Mouse (Mus musculus): ENCODE measurements around the gene Bmp2k. TPM values are rescaled to one million over a fixed set of nuclear protein-coding genes. Genes with fewer than 3 reads are reported as not detected.

Bmp2k gene
- polyA plus RNA-seq, 1 experiment from 2014 or later, result 11.9 TPM

- no peak for ATAC-seq (replicated peaks; ENCODE audit: low FRiP score, low read depth)
- no peak overlapping the region for H3K4me2 ChIP-seq (ENCODE audit: low read length)
- no peaks in the 10 kb centered on the region for H3K9me3 ChIP-seq (replicated peaks; ENCODE audit: low read length)
- no peak for DNase-seq (ENCODE audit: low spot score)
- H3K36me3 ChIP-seq (ENCODE audit: insufficient read depth, low read length), result no peaks in the 10 kb centered on the region
- 95% methylated on average over 6 of the region's 6 CpGs for WGBS
- no peak for TF ChIP-seq CTCF (IDR thresholded peaks at IDR 0.05; ENCODE audit: low read depth)
- no peaks in the 10 kb centered on the region for H3K4me1 ChIP-seq (replicated peaks; ENCODE audit: insufficient read depth, low read length)
- no peak overlapping the region for H3K4me3 ChIP-seq (replicated peaks; ENCODE audit: low read depth, low read length)
- no peaks in the 10 kb centered on the region for H3K27me3 ChIP-seq (ENCODE audit: insufficient read depth, low read length)
- no peak overlapping the region for H3K9ac ChIP-seq (ENCODE audit: low read depth, low read length)
- H3K27ac ChIP-seq, result no peak overlapping the region
Measured at GRCm38 (mm10) chr5:96991156-96991555, 6.3 kb upstream of the Bmp2k start.

- 0 out of 2 replicates have a peak, but pooled peaks cover 4% of the 10 kb centered on the region for H3K4me1 ChIP-seq (replicated peaks; ENCODE audit: insufficient read depth, low read length)
- no peak overlapping the region for H3K4me3 ChIP-seq (replicated peaks; ENCODE audit: low read depth, low read length)
- no peak overlapping the region for H3K4me2 ChIP-seq (ENCODE audit: low read length)
- H3K9me3 ChIP-seq (replicated peaks; ENCODE audit: low read length), result no peaks in the 10 kb centered on the region
- no peak for TF ChIP-seq CTCF (IDR thresholded peaks at IDR 0.05; ENCODE audit: low read depth)
- DNase-seq (ENCODE audit: low spot score) (no peak), ATAC-seq (replicated peaks; ENCODE audit: low FRiP score, low read depth) (no peak)
- no peaks in the 10 kb centered on the region for H3K36me3 ChIP-seq (ENCODE audit: insufficient read depth, low read length)
- no peak overlapping the region for H3K9ac ChIP-seq (ENCODE audit: low read depth, low read length)
- H3K27me3 ChIP-seq (ENCODE audit: insufficient read depth, low read length), result no peaks in the 10 kb centered on the region
- no peak overlapping the region for H3K27ac ChIP-seq
- 88% methylated on average over 5 of the region's 5 CpGs for WGBS
Measured at GRCm38 (mm10) chr5:96992651-96993050, 4.8 kb upstream of the Bmp2k start.

- Histone ChIP-seq H3K9ac (ENCODE audit: low read depth, low read length) (no peak overlapping the region), H3K36me3 (ENCODE audit: insufficient read depth, low read length) (no peaks in the 10 kb centered on the region), H3K4me3 (replicated peaks; ENCODE audit: low read depth, low read length) (no peak overlapping the region), H3K4me2 (ENCODE audit: low read length) (no peak overlapping the region), H3K9me3 (replicated peaks; ENCODE audit: low read length) (no peaks in the 10 kb centered on the region), H3K27ac (no peak overlapping the region), H3K27me3 (ENCODE audit: insufficient read depth, low read length) (no peaks in the 10 kb centered on the region), H3K4me1 (replicated peaks; ENCODE audit: insufficient read depth, low read length) (0 out of 2 replicates have a peak, but pooled peaks cover 4% of the 10 kb centered on the region)
- no peak for ATAC-seq (replicated peaks; ENCODE audit: low FRiP score, low read depth)
- no peak for TF ChIP-seq CTCF (IDR thresholded peaks at IDR 0.05; ENCODE audit: low read depth)
- peak; percentile 52 for DNase-seq (ENCODE audit: low spot score)
- 41% methylated on average over 8 of the region's 8 CpGs for WGBS
Measured at GRCm38 (mm10) chr5:96993057-96993456, 4.4 kb upstream of the Bmp2k start.

- no peaks in the 10 kb centered on the region for H3K9me3 ChIP-seq (replicated peaks; ENCODE audit: low read length)
- TF ChIP-seq CTCF (IDR thresholded peaks at IDR 0.05; ENCODE audit: low read depth), result no peak
- no peak overlapping the region for H3K4me3 ChIP-seq (replicated peaks; ENCODE audit: low read depth, low read length)
- no peak for ATAC-seq (replicated peaks; ENCODE audit: low FRiP score, low read depth)
- peaks cover 12% of the 10 kb centered on the region; the same call in 1 of the 2 replicates for H3K4me1 ChIP-seq (replicated peaks; ENCODE audit: insufficient read depth, low read length)
- H3K4me2 ChIP-seq (ENCODE audit: low read length), result no peak overlapping the region
- no peak overlapping the region for H3K9ac ChIP-seq (ENCODE audit: low read depth, low read length)
- no peaks in the 10 kb centered on the region for H3K27me3 ChIP-seq (ENCODE audit: insufficient read depth, low read length)
- no peaks in the 10 kb centered on the region for H3K36me3 ChIP-seq (ENCODE audit: insufficient read depth, low read length)
- peak; percentile 78 for DNase-seq (ENCODE audit: low spot score)
- 0 out of 2 replicates have a peak overlapping the region, but pooled peaks have one; percentile 10 for H3K27ac ChIP-seq
- WGBS, result 56% methylated on average over 5 of the region's 5 CpGs
Measured at GRCm38 (mm10) chr5:96995791-96996190, 1.7 kb upstream of the Bmp2k start.

- DNase-seq (ENCODE audit: low spot score) (peak; percentile 4), ATAC-seq (replicated peaks; ENCODE audit: low FRiP score, low read depth) (no peak)
- TF ChIP-seq CTCF (IDR thresholded peaks at IDR 0.05; ENCODE audit: low read depth), result no peak
- 14% methylated on average over 39 of the region's 39 CpGs for WGBS
- H3K9me3 ChIP-seq (replicated peaks; ENCODE audit: low read length), result no peaks in the 10 kb centered on the region
- peak overlapping the region; percentile 75 for H3K4me2 ChIP-seq (ENCODE audit: low read length)
- H3K4me3 ChIP-seq (replicated peaks; ENCODE audit: low read depth, low read length), result peak overlapping the region; percentile 88
- H3K27ac ChIP-seq, result peak overlapping the region; percentile 93
- no peaks in the 10 kb centered on the region for H3K27me3 ChIP-seq (ENCODE audit: insufficient read depth, low read length)
- H3K9ac ChIP-seq (ENCODE audit: low read depth, low read length), result peak overlapping the region; percentile 86
- peaks cover 12% of the 10 kb centered on the region; the same call in 1 of the 2 replicates for H3K4me1 ChIP-seq (replicated peaks; ENCODE audit: insufficient read depth, low read length)
- no peaks in the 10 kb centered on the region for H3K36me3 ChIP-seq (ENCODE audit: insufficient read depth, low read length)
Measured at GRCm38 (mm10) chr5:96996401-96997309, 834 bp upstream of the Bmp2k start.

- peak overlapping the region; percentile 93 for H3K27ac ChIP-seq
- H3K4me3 ChIP-seq (replicated peaks; ENCODE audit: low read depth, low read length), result peak overlapping the region; percentile 88
- H3K27me3 ChIP-seq (ENCODE audit: insufficient read depth, low read length), result no peaks in the 10 kb centered on the region
- no peak for TF ChIP-seq CTCF (IDR thresholded peaks at IDR 0.05; ENCODE audit: low read depth)
- H3K9ac ChIP-seq (ENCODE audit: low read depth, low read length), result peak overlapping the region; percentile 86
- H3K4me2 ChIP-seq (ENCODE audit: low read length), result peak overlapping the region; percentile 75
- WGBS, result 0% methylated on average over 67 of the region's 75 CpGs
- no peaks in the 10 kb centered on the region for H3K9me3 ChIP-seq (replicated peaks; ENCODE audit: low read length)
- ATAC-seq (replicated peaks; ENCODE audit: low FRiP score, low read depth), result peak; percentile 5; the same call in 1 of the 2 replicates
- H3K4me1 ChIP-seq (replicated peaks; ENCODE audit: insufficient read depth, low read length), result peaks cover 12% of the 10 kb centered on the region; the same call in 1 of the 2 replicates
- H3K36me3 ChIP-seq (ENCODE audit: insufficient read depth, low read length), result no peaks in the 10 kb centered on the region
- DNase-seq (ENCODE audit: low spot score), result peak; percentile 52
Measured at GRCm38 (mm10) chr5:96997802-96998565, 495 bp downstream of the Bmp2k start.
